Mouse (Mus musculus) forebrain, postnatal 0 days (tissue): ENCODE measurements around the gene Ccdc175. TPM values are rescaled to one million over a fixed set of nuclear protein-coding genes. Genes with fewer than 3 reads are reported as not detected.

Source experiments
- ATAC-seq: fragments of 200-750 bp; cut with Nextera tagmentation; 2 replicates; pipeline ENCODE4 v1.8.0; 2017; ENCODE audit warnings: mild to moderate bottlenecking, moderate library complexity
- DNase-seq: peaks from one replicate; pipeline ENCODE4 v3.0.0-alpha.2; 2015
- H3K27ac ChIP-seq: fragments of 300-500 bp; sonication (generic); 2 replicates; pipeline ENCODE4 v1.5.1; 2014; ENCODE audit warnings: low read depth, mild to moderate bottlenecking, antibody characterized with exemption, low read length, moderate library complexity, mixed read lengths
- H3K27me3 ChIP-seq: fragments of 300-500 bp; sonication (generic); 2 replicates; pipeline ENCODE4 v1.6.1; 2014; ENCODE audit warnings: mild to moderate bottlenecking, low read length, mixed read lengths; ENCODE audit not compliant: insufficient read depth
- H3K36me3 ChIP-seq: fragments of 300-500 bp; sonication (generic); 2 replicates; pipeline ENCODE4 v1.6.1; 2014; ENCODE audit warnings: mild to moderate bottlenecking, moderate library complexity; ENCODE audit not compliant: insufficient read depth
- H3K4me1 ChIP-seq: fragments of 300-500 bp; sonication (generic); 2 replicates; pipeline ENCODE4 v1.6.1; 2014; ENCODE audit warnings: antibody characterized with exemption; ENCODE audit not compliant: insufficient read depth
- H3K4me2 ChIP-seq: fragments of 300-500 bp; sonication (generic); 2 replicates; pipeline ENCODE4 v1.6.1; 2014; ENCODE audit warnings: low read depth, mild to moderate bottlenecking, moderate library complexity
- H3K4me3 ChIP-seq: fragments of 300-500 bp; sonication (generic); 2 replicates; pipeline ENCODE4 v1.5.1; 2014; ENCODE audit warnings: low read depth, low read length, mixed read lengths
- H3K9ac ChIP-seq: fragments of 300-500 bp; sonication (generic); 2 replicates; pipeline ENCODE4 v1.6.1; 2014; ENCODE audit warnings: mild to moderate bottlenecking
- H3K9me3 ChIP-seq: fragments of 300-500 bp; sonication (generic); 2 replicates; pipeline ENCODE4 v1.6.1; 2016; ENCODE audit warnings: low read length
- CTCF ChIP-seq: sonication (generic); IDR thresholded peaks from 2 replicates; pipeline ENCODE4 v1.5.1; 2016; ENCODE audit warnings: antibody characterized with exemption, control low read depth, low read depth
- WGBS: fragments of 180-500 bp; shearing (Covaris S2); extraction: QIAGEN DNeasy Blood & Tissue Kit; methylation state at CpG from one replicate; pipeline ENCODE4 v1.1.7; 2014; 5-methylcytosine and 5-hydroxymethylcytosine counted together
- polyA plus RNA-seq: library from polyadenylated mRNA; unstranded; fragments of >200 nt; fragmentation: Nextera tagmentation; extraction: Ambion mirVana; gene quantifications from 2 replicates; pipeline ENCODE4 v1.2.1, GENCODE M21; 2015
- total RNA-seq: library from RNA; depleted of rRNA; stranded (reverse); fragments of >200 nt; gene quantifications from 2 replicates; pipeline ENCODE4 v1.2.3, GENCODE M21; 2014

The Ccdc175 gene
- total and polyA plus RNA-seq, 2 experiments from 2014 or later, result not detected

- Histone ChIP-seq H3K27ac (no peak overlapping the region), H3K36me3 (peaks cover 35% of the 10 kb centered on the region)
Observed at GRCm38 (mm10) chr12:72225371-72225770, 40.5 kb upstream of the Ccdc175 start.

DNA sequence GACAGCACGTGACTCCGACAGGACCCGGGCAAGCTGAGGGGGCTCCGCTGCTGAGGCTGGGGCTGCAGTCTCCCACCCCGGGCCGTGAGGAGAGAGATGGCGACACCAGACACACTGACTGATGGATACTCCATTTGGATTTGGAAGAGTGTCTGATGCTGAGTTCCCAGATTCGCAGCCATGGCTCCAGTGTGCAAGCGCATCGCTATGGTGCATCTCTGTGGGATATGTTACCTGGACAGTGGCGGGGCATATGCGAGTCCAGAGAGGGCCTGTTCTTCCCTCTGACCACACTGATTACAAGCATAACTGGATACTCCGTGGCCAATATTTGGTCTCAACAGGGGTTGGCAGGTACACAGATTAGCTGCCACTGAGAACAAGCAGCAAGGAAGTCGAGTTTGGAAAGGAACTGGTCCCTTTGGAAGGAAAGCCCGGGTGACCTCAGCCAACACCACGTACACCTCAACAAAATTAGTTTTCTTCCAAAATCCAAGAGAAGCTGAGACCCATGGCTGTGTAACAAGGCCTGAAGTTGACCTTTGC is 38.8 kb upstream of the Ccdc175 start:
- no peak overlapping the region for H3K4me2 ChIP-seq
- no peaks in the 10 kb centered on the region for H3K27me3 ChIP-seq
- no peak overlapping the region for H3K27ac ChIP-seq
- DNase-seq (no peak), ATAC-seq (no peak)
- no peak for TF ChIP-seq CTCF
- H3K4me1 ChIP-seq, result no peaks in the 10 kb centered on the region
- H3K9me3 ChIP-seq, result no peaks in the 10 kb centered on the region
- H3K9ac ChIP-seq, result no peak overlapping the region
- H3K4me3 ChIP-seq, result no peak overlapping the region
- WGBS, result 95% methylated on average over 16 of the region's 16 CpGs
- H3K36me3 ChIP-seq, result peaks cover 52% of the 10 kb centered on the region

More at GRCm38 (mm10) chr12:72225371-72225770, 40.5 kb upstream of the Ccdc175 start:
- Histone ChIP-seq H3K27me3 (no peaks in the 10 kb centered on the region), H3K4me1 (peaks cover 6% of the 10 kb centered on the region; the same call in 1 of the 2 replicates), H3K4me2 (no peak overlapping the region), H3K9me3 (no peaks in the 10 kb centered on the region), H3K9ac (no peak overlapping the region), H3K4me3 (no peak overlapping the region)
- 79% methylated on average over 3 of the region's 3 CpGs for WGBS
- no peak for DNase-seq
- no peak for ATAC-seq
- no peak for TF ChIP-seq CTCF

DNA sequence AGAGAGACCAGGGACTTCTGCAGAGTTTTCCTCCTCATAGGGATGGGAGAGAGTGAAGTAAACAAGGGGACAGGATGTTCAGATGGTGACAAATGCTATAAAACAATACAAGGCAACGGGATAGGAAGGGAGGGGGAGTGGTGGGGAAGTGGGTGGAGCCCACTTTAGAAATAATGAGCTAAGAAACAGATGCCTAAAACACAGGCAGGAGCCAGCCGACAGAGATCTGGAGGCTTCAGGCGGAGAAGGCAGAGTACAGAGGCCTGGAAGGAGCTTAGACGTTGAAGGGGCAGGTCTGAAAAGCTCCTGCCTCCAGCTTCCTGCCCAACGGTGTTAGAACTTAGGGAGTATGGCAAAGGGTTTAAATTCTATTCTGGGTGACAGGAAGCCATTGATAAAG is 28.7 kb upstream of the Ccdc175 start:
- WGBS, result 47% methylated on average over 5 of the region's 5 CpGs
- no peak overlapping the region for H3K4me3 ChIP-seq
- no peak for TF ChIP-seq CTCF

GRCm38 (mm10) chr12:72200828-72201227 is 16.0 kb upstream of the Ccdc175 start:
- Histone ChIP-seq H3K9ac (no peak overlapping the region), H3K27ac (no peak overlapping the region), H3K9me3 (no peaks in the 10 kb centered on the region), H3K4me1 (no peaks in the 10 kb centered on the region), H3K36me3 (no peaks in the 10 kb centered on the region), H3K4me3 (no peak overlapping the region), H3K27me3 (no peaks in the 10 kb centered on the region), H3K4me2 (no peak overlapping the region)
- DNase-seq, result no peak
- WGBS, result 90% methylated on average over 3 of the region's 3 CpGs
- no peak for ATAC-seq
- no peak for TF ChIP-seq CTCF

More for the DNA sequence above, 28.7 kb upstream of the Ccdc175 start:
- Histone ChIP-seq H3K9me3 (no peaks in the 10 kb centered on the region), H3K36me3 (peaks cover 91% of the 10 kb centered on the region), H3K27me3 (no peaks in the 10 kb centered on the region), H3K27ac (no peak overlapping the region), H3K9ac (no peak overlapping the region), H3K4me2 (no peak overlapping the region), H3K4me1 (no peaks in the 10 kb centered on the region)
- DNase-seq, result no peak
- ATAC-seq, result 0 out of 2 replicates have a peak, but pooled peaks have one; percentile 16

DNA sequence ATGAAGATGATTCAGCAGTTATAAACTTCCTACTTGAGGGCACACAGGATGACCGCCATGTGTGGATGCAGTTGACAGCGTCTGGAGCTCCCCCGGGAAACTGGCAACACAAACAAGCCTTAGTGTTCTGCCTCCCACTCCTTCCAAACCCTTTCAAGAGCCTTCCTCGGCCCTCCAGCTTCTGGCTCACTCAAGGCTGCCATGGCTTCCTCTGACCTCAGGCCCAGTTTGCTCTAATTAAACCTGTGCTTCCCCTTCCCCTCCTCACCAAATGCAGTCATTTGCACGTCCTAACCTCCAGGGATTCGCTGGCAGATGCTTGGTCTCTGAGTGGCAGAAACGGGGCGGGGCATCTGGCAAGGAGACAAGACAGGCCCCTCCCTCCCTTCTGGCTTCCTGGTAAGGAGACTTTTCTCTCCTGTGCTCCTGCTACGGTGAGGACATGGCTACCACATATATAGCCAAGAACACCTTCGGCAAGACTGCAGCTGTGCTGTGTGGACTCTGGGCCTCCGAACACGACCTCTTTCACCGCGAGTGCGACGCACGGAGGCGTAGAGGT is 13.2 kb upstream of the Ccdc175 start:
- no peak overlapping the region for H3K27ac ChIP-seq
- 55% methylated on average over 18 of the region's 18 CpGs for WGBS
- no peak overlapping the region for H3K4me2 ChIP-seq
- H3K9me3 ChIP-seq, result no peaks in the 10 kb centered on the region
- ATAC-seq (peak; percentile 29; the same call in 1 of the 2 replicates), DNase-seq (no peak)
- no peak for TF ChIP-seq CTCF
- no peaks in the 10 kb centered on the region for H3K4me1 ChIP-seq
- H3K9ac ChIP-seq, result no peak overlapping the region
- H3K36me3 ChIP-seq, result no peaks in the 10 kb centered on the region
- no peaks in the 10 kb centered on the region for H3K27me3 ChIP-seq
- H3K4me3 ChIP-seq, result no peak overlapping the region

DNA sequence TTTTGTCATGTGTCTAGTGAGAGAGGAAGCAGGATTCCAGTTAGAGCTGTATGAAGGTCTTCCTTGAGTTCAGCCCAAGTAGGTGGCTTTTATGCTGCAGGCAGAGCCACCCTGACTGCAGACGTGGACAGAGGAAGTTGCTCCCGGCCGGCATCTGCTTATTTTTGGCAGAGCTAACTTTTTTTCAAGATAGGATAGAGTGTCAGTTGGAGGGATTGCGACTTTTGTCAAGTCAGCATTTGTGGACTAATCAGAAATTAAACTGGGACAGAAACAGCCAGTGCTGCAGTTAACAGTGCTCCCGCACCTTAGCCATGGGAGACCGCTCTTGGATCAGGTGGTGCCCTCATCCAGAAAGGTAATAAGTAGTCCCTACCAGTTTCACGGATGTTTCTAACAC is 12.6 kb upstream of the Ccdc175 start:
- DNase-seq, result no peak
- H3K4me1 ChIP-seq, result no peaks in the 10 kb centered on the region
- no peak overlapping the region for H3K27ac ChIP-seq
- H3K9ac ChIP-seq, result no peak overlapping the region
- no peaks in the 10 kb centered on the region for H3K27me3 ChIP-seq
- ATAC-seq, result no peak
- TF ChIP-seq CTCF, result no peak
- 80% methylated on average over 7 of the region's 7 CpGs for WGBS
- H3K36me3 ChIP-seq, result no peaks in the 10 kb centered on the region
- H3K4me3 ChIP-seq, result no peak overlapping the region
- no peak overlapping the region for H3K4me2 ChIP-seq
- H3K9me3 ChIP-seq, result no peaks in the 10 kb centered on the region

DNA sequence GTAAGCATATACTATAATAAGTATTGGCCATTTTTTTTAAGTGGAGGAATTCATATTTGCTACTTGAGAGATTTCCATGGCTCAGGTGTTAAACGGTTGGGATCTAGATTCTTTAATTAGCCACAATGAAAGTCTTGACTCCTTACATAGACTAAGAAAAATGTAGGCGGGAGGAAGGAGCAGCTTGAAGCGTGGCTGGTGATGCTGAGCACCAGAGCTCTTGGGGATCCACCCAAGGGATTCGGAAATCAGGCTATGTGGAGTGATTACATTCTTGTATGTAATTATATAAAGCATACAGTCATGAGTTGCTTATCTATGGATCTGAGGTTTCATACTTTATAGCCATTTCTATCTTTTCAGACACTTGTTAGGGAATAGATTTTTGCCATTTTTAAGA is 5.3 kb downstream of the Ccdc175 start:
- Histone ChIP-seq H3K27ac (no peak overlapping the region), H3K9ac (no peak overlapping the region), H3K36me3 (no peaks in the 10 kb centered on the region), H3K9me3 (no peaks in the 10 kb centered on the region), H3K4me1 (no peaks in the 10 kb centered on the region), H3K4me2 (no peak overlapping the region), H3K4me3 (no peak overlapping the region), H3K27me3 (no peaks in the 10 kb centered on the region)
- WGBS, result 84% methylated on average over 4 of the region's 4 CpGs
- TF ChIP-seq CTCF, result no peak
- DNase-seq (no peak), ATAC-seq (no peak)
